Mouse (Mus musculus) erythroblast, embryonic 14.5 days (primary cell): ENCODE measurements around the gene Fign. TPM values are rescaled to one million over a fixed set of nuclear protein-coding genes. Genes with fewer than 3 reads are reported as not detected.

ENCODE experiments used
- H3K27me3 ChIP-seq: 2 replicates; pipeline ENCODE4 v1.6.1; 2012; ENCODE audit warnings: inconsistent platforms; ENCODE audit not compliant: control insufficient read depth
- H3K36me3 ChIP-seq: 2 replicates; pipeline ENCODE4 v1.6.1; 2012; ENCODE audit warnings: mild to moderate bottlenecking, inconsistent platforms; ENCODE audit not compliant: control insufficient read depth
- H3K4me1 ChIP-seq: 2 replicates; pipeline ENCODE4 v1.6.1; 2012; ENCODE audit warnings: inconsistent platforms; ENCODE audit not compliant: control insufficient read depth
- H3K4me3 ChIP-seq: replicated peaks from 2 replicates; pipeline ENCODE3; 2012; ENCODE audit warnings: moderate library complexity, mild to moderate bottlenecking, inconsistent platforms
- H3K9me3 ChIP-seq: 2 replicates; pipeline ENCODE4 v1.6.1; 2012; ENCODE audit warnings: low read length, inconsistent platforms, mixed read lengths; ENCODE audit not compliant: control insufficient read depth
- GATA1 ChIP-seq: IDR thresholded peaks from 2 replicates; pipeline ENCODE4 v1.6.1; 2012; ENCODE audit warnings: low read length, inconsistent platforms, mixed read lengths
- TAL1 ChIP-seq: IDR thresholded peaks from 3 replicates; pipeline ENCODE4 v1.6.1; 2012; ENCODE audit warnings: low read length, inconsistent platforms, mixed read lengths
- polyA plus RNA-seq: library from polyadenylated mRNA; stranded (reverse); fragments of >175 nt; gene quantifications from 2 replicates; pipeline ENCODE4 v1.2.3, GENCODE M21; 2012

Fign gene
- polyA plus RNA-seq = not detected in 2 replicates

DNA sequence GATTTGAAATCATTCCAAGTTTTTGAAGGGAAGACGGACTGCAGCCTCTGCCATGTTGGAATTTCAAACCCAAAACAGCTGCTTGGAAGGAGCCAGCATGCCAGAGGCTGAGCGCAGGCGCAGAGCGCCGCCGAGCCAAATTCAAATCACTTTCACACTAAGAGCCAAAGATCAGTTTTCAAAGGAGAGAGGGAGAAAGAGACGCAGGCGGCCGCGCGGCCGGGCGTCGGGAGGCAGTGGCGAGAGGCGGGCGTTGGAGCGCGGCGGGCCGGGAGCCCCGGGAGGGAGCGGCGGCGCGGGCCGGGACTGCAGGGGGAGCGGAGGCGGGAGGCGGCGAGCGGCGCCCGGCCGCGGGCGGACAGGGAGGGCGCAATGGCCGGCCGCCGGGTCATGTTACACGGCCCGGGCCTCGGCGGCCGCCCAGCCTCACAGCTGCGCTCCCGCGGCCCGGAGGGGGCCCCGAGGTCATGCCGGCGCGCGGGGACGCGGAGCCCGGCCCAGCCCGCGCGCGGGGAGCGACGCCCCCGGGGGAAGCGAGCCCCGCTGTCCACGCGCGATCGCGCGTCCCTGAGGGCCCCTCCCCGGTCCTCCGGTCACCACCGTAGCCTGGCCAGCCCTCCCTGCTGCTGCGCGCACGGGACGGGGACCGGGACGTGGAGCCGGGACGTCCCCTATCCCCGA, at the start of gene Fign:
TSS of gene Fign (minus strand) at position 102 of the 681 bp plus-strand sequence.
- Histone ChIP-seq H3K36me3 (no peaks in the 10 kb centered on the region), H3K4me1 (no peaks in the 10 kb centered on the region), H3K4me3 (peak within 1 kb of the TSS; percentile 54), H3K9me3 (no peaks in the 10 kb centered on the region), H3K27me3 (peaks cover 34% of the 10 kb centered on the region)
- no peak for TF ChIP-seq GATA1
- TF ChIP-seq TAL1 = no peak

GRCm38 (mm10) chr2:64133597-64133996, 35.8 kb upstream of the Fign start:
- Histone ChIP-seq H3K4me3 (no peak overlapping the region), H3K36me3 (no peaks in the 10 kb centered on the region), H3K9me3 (no peaks in the 10 kb centered on the region; the same call in 1 of the 2 replicates), H3K27me3 (no peaks in the 10 kb centered on the region), H3K4me1 (no peaks in the 10 kb centered on the region)
- TF ChIP-seq GATA1 = no peak
- no peak for TF ChIP-seq TAL1

DNA sequence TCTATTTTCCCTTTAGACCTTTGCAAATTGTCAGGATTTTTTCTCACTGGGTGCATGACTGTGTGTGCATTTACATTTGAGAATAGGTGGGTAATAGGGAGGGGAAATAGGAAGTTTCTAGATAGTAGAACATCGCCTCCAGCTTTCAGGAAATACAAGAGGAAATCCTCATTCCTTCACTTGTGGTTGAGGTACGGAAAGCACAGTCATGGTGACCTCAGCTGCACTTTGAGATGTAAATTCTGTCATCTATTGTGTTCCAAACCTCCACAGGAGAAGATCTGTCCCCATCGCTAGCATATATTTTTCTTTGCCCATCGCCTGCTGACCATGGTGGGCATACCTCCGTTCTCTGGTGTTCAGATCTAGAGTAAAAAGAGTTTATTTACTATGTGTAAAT, 22.7 kb upstream of the Fign start:
- Histone ChIP-seq H3K9me3 (no peaks in the 10 kb centered on the region), H3K27me3 (no peaks in the 10 kb centered on the region), H3K36me3 (no peaks in the 10 kb centered on the region), H3K4me3 (no peak overlapping the region), H3K4me1 (no peaks in the 10 kb centered on the region)
- TF ChIP-seq TAL1 (no peak), GATA1 (no peak)

DNA sequence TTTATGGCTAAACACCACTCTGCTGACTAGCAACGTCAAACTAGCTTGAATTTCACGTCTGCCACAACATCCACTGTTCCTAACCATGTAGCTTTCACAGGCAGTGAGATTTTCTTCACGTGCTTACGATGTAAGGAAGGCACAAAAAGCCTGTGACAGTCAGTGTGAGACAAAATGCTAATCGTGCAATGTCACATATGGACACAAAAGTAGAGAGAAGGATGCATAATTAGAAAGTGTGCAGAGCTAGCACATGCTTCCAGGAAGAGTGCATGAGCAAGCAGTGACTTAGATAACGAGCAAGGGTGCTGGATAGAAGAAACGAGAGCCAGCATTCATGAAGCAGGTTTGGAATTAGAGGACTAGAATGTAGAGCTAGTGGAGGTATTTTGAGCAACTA, 18.8 kb upstream of the Fign start:
- H3K27me3 ChIP-seq = no peaks in the 10 kb centered on the region
- H3K4me3 ChIP-seq = no peak overlapping the region
- H3K36me3 ChIP-seq = no peaks in the 10 kb centered on the region
- H3K4me1 ChIP-seq = no peaks in the 10 kb centered on the region
- TF ChIP-seq GATA1 = no peak
- no peak for TF ChIP-seq TAL1
- H3K9me3 ChIP-seq = no peaks in the 10 kb centered on the region

GRCm38 (mm10) chr2:64111133-64111532, 13.3 kb upstream of the Fign start:
- Histone ChIP-seq H3K27me3 (no peaks in the 10 kb centered on the region), H3K4me3 (no peak overlapping the region), H3K4me1 (no peaks in the 10 kb centered on the region), H3K36me3 (no peaks in the 10 kb centered on the region), H3K9me3 (no peaks in the 10 kb centered on the region)
- TF ChIP-seq TAL1 (no peak), GATA1 (no peak)

DNA sequence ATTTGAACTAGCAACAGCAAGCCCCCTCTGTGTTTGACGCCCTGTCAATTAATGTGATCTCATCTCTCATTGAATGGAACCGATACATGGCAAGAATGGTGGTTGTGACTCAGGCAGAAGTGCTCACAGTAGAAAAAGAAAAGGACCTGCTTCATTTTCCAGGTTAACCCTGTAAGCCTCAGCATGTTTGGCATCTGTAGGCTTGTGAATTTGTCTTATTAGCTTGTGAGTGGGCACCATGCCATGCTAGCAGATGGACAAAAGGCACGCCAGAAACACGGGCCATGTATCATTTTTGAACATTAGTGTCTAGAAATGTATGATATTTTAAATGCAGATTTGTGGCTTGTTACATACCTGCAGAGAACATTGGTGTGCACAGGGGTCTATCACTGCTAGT, 12.0 kb upstream of the Fign start:
- Histone ChIP-seq H3K9me3 (no peaks in the 10 kb centered on the region), H3K4me1 (no peaks in the 10 kb centered on the region), H3K4me3 (no peak overlapping the region), H3K36me3 (no peaks in the 10 kb centered on the region), H3K27me3 (no peaks in the 10 kb centered on the region)
- no peak for TF ChIP-seq GATA1
- TF ChIP-seq TAL1 = no peak

GRCm38 (mm10) chr2:64108040-64108439, 10.2 kb upstream of the Fign start:
- no peak overlapping the region for H3K4me3 ChIP-seq
- no peaks in the 10 kb centered on the region for H3K9me3 ChIP-seq
- TF ChIP-seq GATA1 (no peak), TAL1 (no peak)
- no peaks in the 10 kb centered on the region for H3K27me3 ChIP-seq
- no peaks in the 10 kb centered on the region for H3K36me3 ChIP-seq
- no peaks in the 10 kb centered on the region for H3K4me1 ChIP-seq

- H3K4me1 ChIP-seq = no peaks in the 10 kb centered on the region
- TF ChIP-seq TAL1 = no peak
- no peak for TF ChIP-seq GATA1
- no peaks in the 10 kb centered on the region for H3K36me3 ChIP-seq
- H3K27me3 ChIP-seq = peaks cover 34% of the 10 kb centered on the region
- H3K4me3 ChIP-seq = peak overlapping the region; percentile 54
- H3K9me3 ChIP-seq = no peaks in the 10 kb centered on the region
These were observed 931 bp upstream of the Fign start for GRCm38 (mm10) chr2:64098618-64099320.

DNA sequence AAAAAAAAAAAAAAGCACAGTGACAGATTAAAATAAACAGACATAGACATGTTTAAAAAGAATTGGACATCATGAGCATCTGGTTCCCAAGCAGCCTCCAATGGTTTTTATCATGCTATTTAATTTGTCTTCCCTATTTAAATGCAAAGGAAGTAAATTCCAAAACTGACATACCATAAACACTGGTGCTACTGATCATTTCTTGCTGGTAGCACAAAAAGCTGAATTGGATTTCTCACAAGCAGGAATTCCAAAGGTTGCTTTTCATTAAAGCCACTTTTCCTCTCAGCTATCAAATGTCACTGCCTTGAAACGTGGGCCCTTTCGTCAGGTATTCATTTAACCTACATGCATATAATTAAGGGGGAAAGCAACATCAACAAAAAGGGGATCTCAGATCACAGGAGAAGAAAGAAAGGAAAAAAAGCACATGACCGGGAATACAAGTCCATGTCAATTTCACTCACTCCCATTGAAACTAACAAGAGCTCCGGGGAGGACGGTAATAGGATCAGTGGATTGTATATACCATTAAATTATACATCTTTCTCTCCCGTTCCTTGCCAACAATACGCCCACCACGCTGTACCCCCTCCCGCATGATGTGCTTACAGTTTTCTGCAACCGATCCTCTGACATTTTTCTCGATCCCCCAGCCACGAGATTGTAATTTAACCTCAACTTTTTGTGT, 972 bp downstream of the Fign start:
- Histone ChIP-seq H3K27me3 (peaks cover 34% of the 10 kb centered on the region), H3K4me1 (no peaks in the 10 kb centered on the region), H3K9me3 (no peaks in the 10 kb centered on the region), H3K4me3 (peak overlapping the region; percentile 54), H3K36me3 (no peaks in the 10 kb centered on the region)
- no peak for TF ChIP-seq GATA1
